Mouse (Mus musculus): Measurements from ENCODE around the gene 4930544D05Rik. TPM values are rescaled to one million over a fixed set of nuclear protein-coding genes. Genes with fewer than 3 reads are reported as not detected.

4930544D05Rik gene
- polyA plus RNA-seq, 1 experiment from 2014 or later, result not detected

- DNase-seq (ENCODE audit: low spot score), result no peak
- H3K4me3 ChIP-seq, result no peak overlapping the region
- H3K27ac ChIP-seq (replicated peaks), result peak overlapping the region; percentile 57
- peaks cover 6% of the 10 kb centered on the region; the same call in 1 of the 2 replicates for H3K36me3 ChIP-seq (replicated peaks)
- peaks cover 75% of the 10 kb centered on the region for H3K4me1 ChIP-seq
- H3K9me3 ChIP-seq, result no peaks in the 10 kb centered on the region
- H3K27me3 ChIP-seq (replicated peaks; ENCODE audit: low read depth, poor library complexity, severe bottlenecking), result no peaks in the 10 kb centered on the region
- WGBS, result 68% methylated on average over 6 of the region's 6 CpGs
Observed at GRCm38 (mm10) chr11:70583022-70583714, 32.5 kb upstream of the 4930544D05Rik start.

- peaks cover 6% of the 10 kb centered on the region; the same call in 1 of the 2 replicates for H3K36me3 ChIP-seq (replicated peaks)
- no peaks in the 10 kb centered on the region for H3K9me3 ChIP-seq
- DNase-seq (ENCODE audit: low spot score), result no peak
- no peaks in the 10 kb centered on the region for H3K27me3 ChIP-seq (replicated peaks; ENCODE audit: low read depth, poor library complexity, severe bottlenecking)
- 88% methylated on average over 7 of the region's 7 CpGs for WGBS
- H3K4me3 ChIP-seq, result no peak overlapping the region
- peaks cover 68% of the 10 kb centered on the region for H3K4me1 ChIP-seq
- H3K27ac ChIP-seq (replicated peaks), result peak overlapping the region; percentile 57; the same call in 1 of the 2 replicates
Observed at GRCm38 (mm10) chr11:70583775-70584174, 31.9 kb upstream of the 4930544D05Rik start.

GRCm38 (mm10) chr11:70585457-70585856, 30.2 kb upstream of the 4930544D05Rik start:
- DNase-seq (ENCODE audit: low spot score), result peak; percentile 40
- 0 out of 2 replicates have a peak overlapping the region, but pooled peaks have one; percentile 9 for H3K4me3 ChIP-seq
- no peaks in the 10 kb centered on the region for H3K27me3 ChIP-seq (replicated peaks; ENCODE audit: low read depth, poor library complexity, severe bottlenecking)
- WGBS, result 53% methylated on average over 7 of the region's 7 CpGs
- peaks cover 3% of the 10 kb centered on the region; the same call in 1 of the 2 replicates for H3K36me3 ChIP-seq (replicated peaks)
- peaks cover 52% of the 10 kb centered on the region for H3K4me1 ChIP-seq
- peak overlapping the region; percentile 66 for H3K27ac ChIP-seq (replicated peaks)
- no peaks in the 10 kb centered on the region for H3K9me3 ChIP-seq

GRCm38 (mm10) chr11:70586261-70586660, 29.4 kb upstream of the 4930544D05Rik start:
- no peaks in the 10 kb centered on the region for H3K36me3 ChIP-seq (replicated peaks)
- no peaks in the 10 kb centered on the region for H3K9me3 ChIP-seq
- WGBS, result 90% methylated on average over 3 of the region's 3 CpGs
- no peak overlapping the region for H3K4me3 ChIP-seq
- no peaks in the 10 kb centered on the region for H3K27me3 ChIP-seq (replicated peaks; ENCODE audit: low read depth, poor library complexity, severe bottlenecking)
- DNase-seq (ENCODE audit: low spot score), result no peak
- 0 out of 2 replicates have a peak overlapping the region, but pooled peaks have one; percentile 66 for H3K27ac ChIP-seq (replicated peaks)
- peaks cover 45% of the 10 kb centered on the region for H3K4me1 ChIP-seq

GRCm38 (mm10) chr11:70586954-70587353, 28.7 kb upstream of the 4930544D05Rik start:
- Histone ChIP-seq H3K27ac (replicated peaks) (no peak overlapping the region), H3K4me3 (no peak overlapping the region), H3K27me3 (replicated peaks; ENCODE audit: low read depth, poor library complexity, severe bottlenecking) (no peaks in the 10 kb centered on the region), H3K4me1 (peaks cover 44% of the 10 kb centered on the region), H3K9me3 (no peaks in the 10 kb centered on the region), H3K36me3 (replicated peaks) (no peaks in the 10 kb centered on the region)
- DNase-seq (ENCODE audit: low spot score), result no peak
- WGBS, result 82% methylated on average over 5 of the region's 5 CpGs

- no peaks in the 10 kb centered on the region for H3K27me3 ChIP-seq (replicated peaks; ENCODE audit: low read depth, poor library complexity, severe bottlenecking)
Observed at GRCm38 (mm10) chr11:70591733-70592132, 23.9 kb upstream of the 4930544D05Rik start.

GRCm38 (mm10) chr11:70594253-70594989, 21.2 kb upstream of the 4930544D05Rik start:
- DNase-seq (ENCODE audit: low spot score), result no peak
- no peak overlapping the region for H3K4me3 ChIP-seq
- 85% methylated on average over 15 of the region's 15 CpGs for WGBS
- H3K36me3 ChIP-seq (replicated peaks), result peaks cover 30% of the 10 kb centered on the region
- no peak overlapping the region for H3K27ac ChIP-seq (replicated peaks)
- H3K9me3 ChIP-seq, result no peaks in the 10 kb centered on the region
- H3K4me1 ChIP-seq, result peaks cover 6% of the 10 kb centered on the region; the same call in 1 of the 2 replicates
- H3K27me3 ChIP-seq (replicated peaks; ENCODE audit: low read depth, poor library complexity, severe bottlenecking), result no peaks in the 10 kb centered on the region

More at GRCm38 (mm10) chr11:70591733-70592132, 23.9 kb upstream of the 4930544D05Rik start:
- no peak for DNase-seq (ENCODE audit: low spot score)
- Histone ChIP-seq H3K4me3 (no peak overlapping the region), H3K36me3 (replicated peaks) (peaks cover 3% of the 10 kb centered on the region; the same call in 1 of the 2 replicates), H3K27ac (replicated peaks) (no peak overlapping the region), H3K9me3 (no peaks in the 10 kb centered on the region), H3K4me1 (peaks cover 6% of the 10 kb centered on the region; the same call in 1 of the 2 replicates)
- WGBS, result 81% methylated on average over 1 of the region's 1 CpGs

- no peak for DNase-seq (ENCODE audit: low spot score)
- H3K27ac ChIP-seq (replicated peaks), result peak overlapping the region; percentile 35
- 71% methylated on average over 2 of the region's 2 CpGs for WGBS
Observed at GRCm38 (mm10) chr11:70595638-70596037, 20.0 kb upstream of the 4930544D05Rik start.

GRCm38 (mm10) chr11:70596094-70596493, 19.6 kb upstream of the 4930544D05Rik start:
- peak overlapping the region; percentile 35; the same call in 1 of the 2 replicates for H3K27ac ChIP-seq (replicated peaks)
- no peak for DNase-seq (ENCODE audit: low spot score)

More at GRCm38 (mm10) chr11:70595638-70596037, 20.0 kb upstream of the 4930544D05Rik start:
- no peaks in the 10 kb centered on the region for H3K27me3 ChIP-seq (replicated peaks; ENCODE audit: low read depth, poor library complexity, severe bottlenecking)
- no peak overlapping the region for H3K4me3 ChIP-seq
- no peaks in the 10 kb centered on the region for H3K9me3 ChIP-seq
- H3K4me1 ChIP-seq, result peaks cover 6% of the 10 kb centered on the region; the same call in 1 of the 2 replicates
- peaks cover 41% of the 10 kb centered on the region for H3K36me3 ChIP-seq (replicated peaks)

GRCm38 (mm10) chr11:70597301-70597700, 18.3 kb upstream of the 4930544D05Rik start:
- DNase-seq (ENCODE audit: low spot score), result no peak
- Histone ChIP-seq H3K27ac (replicated peaks) (no peak overlapping the region), H3K4me3 (no peak overlapping the region), H3K36me3 (replicated peaks) (peaks cover 55% of the 10 kb centered on the region), H3K9me3 (no peaks in the 10 kb centered on the region), H3K4me1 (peaks cover 6% of the 10 kb centered on the region; the same call in 1 of the 2 replicates), H3K27me3 (replicated peaks; ENCODE audit: low read depth, poor library complexity, severe bottlenecking) (no peaks in the 10 kb centered on the region)
- WGBS, result 89% methylated on average over 6 of the region's 6 CpGs

More at GRCm38 (mm10) chr11:70596094-70596493, 19.6 kb upstream of the 4930544D05Rik start:
- 47% methylated on average over 4 of the region's 4 CpGs for WGBS
- peaks cover 43% of the 10 kb centered on the region for H3K36me3 ChIP-seq (replicated peaks)
- H3K27me3 ChIP-seq (replicated peaks; ENCODE audit: low read depth, poor library complexity, severe bottlenecking), result no peaks in the 10 kb centered on the region
- H3K4me1 ChIP-seq, result peaks cover 6% of the 10 kb centered on the region; the same call in 1 of the 2 replicates
- H3K4me3 ChIP-seq, result no peak overlapping the region
- H3K9me3 ChIP-seq, result no peaks in the 10 kb centered on the region

GRCm38 (mm10) chr11:70598451-70598953, 17.1 kb upstream of the 4930544D05Rik start:
- 89% methylated on average over 9 of the region's 9 CpGs for WGBS

GRCm38 (mm10) chr11:70605024-70605566, 10.6 kb upstream of the 4930544D05Rik start:
- WGBS, result 65% methylated on average over 14 of the region's 14 CpGs
- Histone ChIP-seq H3K27me3 (replicated peaks; ENCODE audit: low read depth, poor library complexity, severe bottlenecking) (no peaks in the 10 kb centered on the region), H3K27ac (replicated peaks) (no peak overlapping the region), H3K36me3 (replicated peaks) (peaks cover 96% of the 10 kb centered on the region), H3K4me1 (no peaks in the 10 kb centered on the region), H3K9me3 (no peaks in the 10 kb centered on the region), H3K4me3 (no peak overlapping the region)
- DNase-seq (ENCODE audit: low spot score), result peak; percentile 73

More at GRCm38 (mm10) chr11:70598451-70598953, 17.1 kb upstream of the 4930544D05Rik start:
- no peak overlapping the region for H3K27ac ChIP-seq (replicated peaks)
- peaks cover 67% of the 10 kb centered on the region for H3K36me3 ChIP-seq (replicated peaks)
- no peaks in the 10 kb centered on the region for H3K9me3 ChIP-seq
- peaks cover 6% of the 10 kb centered on the region; the same call in 1 of the 2 replicates for H3K4me1 ChIP-seq
- no peak for DNase-seq (ENCODE audit: low spot score)
- no peak overlapping the region for H3K4me3 ChIP-seq
- H3K27me3 ChIP-seq (replicated peaks; ENCODE audit: low read depth, poor library complexity, severe bottlenecking), result no peaks in the 10 kb centered on the region
